Mouse (Mus musculus) granulocyte monocyte progenitor cell, adult 5-6 weeks (primary cell): ENCODE measurements around the gene Olfr171. TPM values are rescaled to one million over a fixed set of nuclear protein-coding genes. Genes with fewer than 3 reads are reported as not detected.
A peak's percentile ranks its signal among the peaks of the same experiment; 100 is the strongest.
"Not testable (repeated sequence)": the region's sequence is repeated elsewhere in the genome, so short reads cannot be mapped to it uniquely, and the experiment has no call there.

Experiments
- ATAC-seq: replicated peaks from 2 replicates; pipeline ENCODE4 v1.8.0; 2016; ENCODE audit warnings: mild to moderate bottlenecking, moderate TSS enrichment, inconsistent platforms; ENCODE audit not compliant: poor library complexity, severe bottlenecking
- total RNA-seq, 2 experiments: library from RNA; stranded (forward) in 1 of 2; stranded (reverse) in 1 of 2; fragments of 200-712, 200-1000 nt in 1 of 2; fragments of >200 nt in 1 of 2; fragmentation: Nextera tagmentation in 1 of 2; gene quantifications; 2 replicates each; pipeline ENCODE4 v1.2.3; 2014 to 2017

Olfr171 gene
- not detected in 2 replicates for total RNA-seq (2014; fragmentation: Nextera tagmentation)
- total RNA-seq (2017): not detected in 2 replicates

GRCm38 (mm10) chr16:19629816-19630215, at the start of gene Olfr171:
Olfr171 (minus strand) TSS chr16:19629916.
- no peak for ATAC-seq

GRCm38 (mm10) chr16:19670768-19671357, 41.1 kb upstream of the Olfr171 start:
- ATAC-seq: peak; percentile 94

- ATAC-seq: peak; percentile 53; the same call in 1 of the 2 replicates
Measured at GRCm38 (mm10) chr16:19666312-19666711, 36.6 kb upstream of the Olfr171 start.

GRCm38 (mm10) chr16:19611782-19612181, 17.9 kb downstream of the Olfr171 start, which contains the start of gene Olfr170:
Olfr170 (minus strand) TSS chr16:19611882.
- not testable (repeated sequence) for ATAC-seq

GRCm38 (mm10) chr16:19603166-19603565, 26.6 kb downstream of the Olfr171 start:
- ATAC-seq: no peak

Other genes with a start within 250 kb of the Olfr171 start
- gene Olfr165, start 206.8 kb downstream of the Olfr171 start, total RNA-seq (2014; fragmentation: Nextera tagmentation): not detected in 2 replicates
- not detected in 2 replicates for gene Olfr165, start 206.8 kb downstream of the Olfr171 start, total RNA-seq (2017)
- not detected in 2 replicates for gene Olfr166, start 146.2 kb downstream of the Olfr171 start, total RNA-seq (2014; fragmentation: Nextera tagmentation)
- not detected in 2 replicates for gene Olfr166, start 146.2 kb downstream of the Olfr171 start, total RNA-seq (2017)
- gene Olfr167, start 107.7 kb downstream of the Olfr171 start, total RNA-seq (2014; fragmentation: Nextera tagmentation): not detected in 2 replicates
- gene Olfr167, start 107.7 kb downstream of the Olfr171 start, total RNA-seq (2017): not detected in 2 replicates
- not detected in 2 replicates for gene Olfr168, start 94.4 kb downstream of the Olfr171 start, total RNA-seq (2014; fragmentation: Nextera tagmentation)
- not detected in 2 replicates for gene Olfr168, start 94.4 kb downstream of the Olfr171 start, total RNA-seq (2017)
- gene Olfr169, start 58.1 kb downstream of the Olfr171 start, total RNA-seq (2014; fragmentation: Nextera tagmentation): not detected in 2 replicates
- gene Olfr169, start 58.1 kb downstream of the Olfr171 start, total RNA-seq (2017): not detected in 2 replicates
- gene Olfr170, start 18.0 kb downstream of the Olfr171 start, total RNA-seq (2014; fragmentation: Nextera tagmentation): not detected in 2 replicates
- not detected in 2 replicates for gene Olfr170, start 18.0 kb downstream of the Olfr171 start, total RNA-seq (2017)
- not detected in 2 replicates for gene Lamp3, start 76.5 kb upstream of the Olfr171 start, total RNA-seq (2014; fragmentation: Nextera tagmentation)
- gene Lamp3, start 76.5 kb upstream of the Olfr171 start, total RNA-seq (2017): 0.04 TPM in 1 of 2 replicates, not detected in the other
- gene B3gnt5, start 130.3 kb upstream of the Olfr171 start, total RNA-seq (2014; fragmentation: Nextera tagmentation): 20.3 and 21.6 TPM in 2 replicates
- 39.8 and 40.1 TPM in 2 replicates for gene B3gnt5, start 130.3 kb upstream of the Olfr171 start, total RNA-seq (2017)